Mouse (Mus musculus): Measurements from ENCODE around the gene Pus7.

DNA sequence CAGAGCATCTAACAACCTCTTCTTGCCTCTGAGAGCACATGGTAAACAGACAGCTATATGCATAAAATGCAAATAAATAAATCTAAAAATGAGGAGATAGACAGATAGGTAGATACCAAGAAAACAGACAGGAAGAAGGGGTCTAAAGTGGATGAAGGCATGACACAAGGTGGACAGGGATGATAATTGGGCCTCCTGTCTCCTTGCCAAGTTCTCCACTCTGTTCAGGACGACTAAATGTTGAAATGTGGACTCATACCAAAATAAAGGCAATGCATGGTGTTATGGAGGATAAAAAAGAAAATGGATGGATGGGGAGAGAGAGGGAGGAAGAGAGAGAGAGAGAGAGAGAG, 65.4 kb downstream of the Pus7 start:
- TF ChIP-seq CTCF (IDR thresholded peaks at IDR 0.05; ENCODE audit: low read depth): no peak
- TF ChIP-seq EP300 (IDR thresholded peaks at IDR 0.05; ENCODE audit: low read depth): no peak

Measured in heart, postnatal 0 days (tissue).